Mouse (Mus musculus): ENCODE results near the gene Snhg11. TPM values are rescaled to one million over a fixed set of nuclear protein-coding genes. Genes with fewer than 3 reads are reported as not detected.

Snhg11 gene
- polyA plus RNA-seq, 1 experiment from 2014 or later, result 241 TPM

GRCm38 (mm10) chr2:158410022-158411014 is 34.9 kb downstream of the Snhg11 start:
- H3K36me3 ChIP-seq, result no peaks in the 10 kb centered on the region
- no peaks in the 10 kb centered on the region for H3K9me3 ChIP-seq
- peaks cover 30% of the 10 kb centered on the region for H3K4me1 ChIP-seq (replicated peaks)
- no peaks in the 10 kb centered on the region for H3K27me3 ChIP-seq
- peak; percentile 72 for ATAC-seq
- H3K27ac ChIP-seq, result peak overlapping the region; percentile 93
- H3K9ac ChIP-seq (replicated peaks), result peak overlapping the region; percentile 95
- peak overlapping the region; percentile 92 for H3K4me2 ChIP-seq (replicated peaks)
- peak overlapping the region; percentile 98 for H3K4me3 ChIP-seq (replicated peaks)
- WGBS, result 2% methylated on average over 61 of the region's 67 CpGs

GRCm38 (mm10) chr2:158413240-158413639 is 37.8 kb downstream of the Snhg11 start:
- no peak for ATAC-seq
- WGBS, result 94% methylated on average over 2 of the region's 2 CpGs
- H3K4me3 ChIP-seq (replicated peaks), result no peak overlapping the region
- no peaks in the 10 kb centered on the region for H3K9me3 ChIP-seq
- no peak overlapping the region for H3K4me2 ChIP-seq (replicated peaks)
- peaks cover 30% of the 10 kb centered on the region for H3K4me1 ChIP-seq (replicated peaks)
- no peaks in the 10 kb centered on the region for H3K27me3 ChIP-seq
- no peak overlapping the region for H3K9ac ChIP-seq (replicated peaks)
- no peak overlapping the region for H3K27ac ChIP-seq
- H3K36me3 ChIP-seq, result no peaks in the 10 kb centered on the region

- WGBS, result 87% methylated on average over 1 of the region's 1 CpGs
- no peaks in the 10 kb centered on the region for H3K27me3 ChIP-seq
- H3K27ac ChIP-seq, result no peak overlapping the region
- no peaks in the 10 kb centered on the region for H3K36me3 ChIP-seq
- no peak overlapping the region for H3K9ac ChIP-seq (replicated peaks)
- no peak overlapping the region for H3K4me2 ChIP-seq (replicated peaks)
- H3K4me1 ChIP-seq (replicated peaks), result peaks cover 21% of the 10 kb centered on the region
- H3K4me3 ChIP-seq (replicated peaks), result no peak overlapping the region
- no peaks in the 10 kb centered on the region for H3K9me3 ChIP-seq
- no peak for ATAC-seq
These were observed 40.4 kb downstream of the Snhg11 start for GRCm38 (mm10) chr2:158415826-158416225.

GRCm38 (mm10) chr2:158418663-158419062 is 43.2 kb downstream of the Snhg11 start:
- 88% methylated on average over 1 of the region's 1 CpGs for WGBS
- H3K9ac ChIP-seq (replicated peaks), result no peak overlapping the region
- no peak for ATAC-seq
- H3K27me3 ChIP-seq, result no peaks in the 10 kb centered on the region
- no peak overlapping the region for H3K27ac ChIP-seq
- peaks cover 15% of the 10 kb centered on the region for H3K36me3 ChIP-seq
- H3K4me1 ChIP-seq (replicated peaks), result 0 out of 2 replicates have a peak, but pooled peaks cover under 1% of the 10 kb centered on the region
- no peaks in the 10 kb centered on the region for H3K9me3 ChIP-seq
- H3K4me2 ChIP-seq (replicated peaks), result no peak overlapping the region
- H3K4me3 ChIP-seq (replicated peaks), result no peak overlapping the region

Other genes starting within 250 kb of the Snhg11 start
- 9.1 and 12.3 TPM in 2 replicates for gene Tgm2, start 229.2 kb upstream of the Snhg11 start, polyA plus RNA-seq (2015; fragmentation: Nextera tagmentation; extraction: Ambion mirVana)
- 1.6 and 2.4 TPM in 2 replicates for gene D630003M21Rik, start 146.4 kb upstream of the Snhg11 start, polyA plus RNA-seq (2015; fragmentation: Nextera tagmentation; extraction: Ambion mirVana)
- gene Bpi, start 117.5 kb upstream of the Snhg11 start, polyA plus RNA-seq (2015; fragmentation: Nextera tagmentation; extraction: Ambion mirVana), result not detected in 2 replicates
- 1.4 and 2.1 TPM in 2 replicates for gene Lbp, start 69.1 kb upstream of the Snhg11 start, polyA plus RNA-seq (2015; fragmentation: Nextera tagmentation; extraction: Ambion mirVana)
- 21.4 and 23.0 TPM in 2 replicates for gene Ralgapb, start 34.2 kb downstream of the Snhg11 start, polyA plus RNA-seq (2015; fragmentation: Nextera tagmentation; extraction: Ambion mirVana)
- gene Adig, start 127.0 kb downstream of the Snhg11 start, polyA plus RNA-seq (2015; fragmentation: Nextera tagmentation; extraction: Ambion mirVana), result not detected in 2 replicates
- gene Arhgap40, start 137.2 kb downstream of the Snhg11 start, polyA plus RNA-seq (2015; fragmentation: Nextera tagmentation; extraction: Ambion mirVana), result 0.58 and 0.67 TPM in 2 replicates
- gene Slc32a1, start 235.1 kb downstream of the Snhg11 start, polyA plus RNA-seq (2015; fragmentation: Nextera tagmentation; extraction: Ambion mirVana), result 6.5 and 8.3 TPM in 2 replicates
- gene Actr5, start 249.2 kb downstream of the Snhg11 start, polyA plus RNA-seq (2015; fragmentation: Nextera tagmentation; extraction: Ambion mirVana), result 10.9 and 14.6 TPM in 2 replicates

All from midbrain, embryonic 13.5 days (tissue).